Mouse (Mus musculus) telencephalon, adult 2 months (tissue): ENCODE results near the gene Ccdc6.

Source experiments
- DNase-seq: peaks from one replicate; pipeline ENCODE4 v3.0.0-alpha.2; 2011; ENCODE audit warnings: low read depth, low spot score

Ccdc6 gene

DNA sequence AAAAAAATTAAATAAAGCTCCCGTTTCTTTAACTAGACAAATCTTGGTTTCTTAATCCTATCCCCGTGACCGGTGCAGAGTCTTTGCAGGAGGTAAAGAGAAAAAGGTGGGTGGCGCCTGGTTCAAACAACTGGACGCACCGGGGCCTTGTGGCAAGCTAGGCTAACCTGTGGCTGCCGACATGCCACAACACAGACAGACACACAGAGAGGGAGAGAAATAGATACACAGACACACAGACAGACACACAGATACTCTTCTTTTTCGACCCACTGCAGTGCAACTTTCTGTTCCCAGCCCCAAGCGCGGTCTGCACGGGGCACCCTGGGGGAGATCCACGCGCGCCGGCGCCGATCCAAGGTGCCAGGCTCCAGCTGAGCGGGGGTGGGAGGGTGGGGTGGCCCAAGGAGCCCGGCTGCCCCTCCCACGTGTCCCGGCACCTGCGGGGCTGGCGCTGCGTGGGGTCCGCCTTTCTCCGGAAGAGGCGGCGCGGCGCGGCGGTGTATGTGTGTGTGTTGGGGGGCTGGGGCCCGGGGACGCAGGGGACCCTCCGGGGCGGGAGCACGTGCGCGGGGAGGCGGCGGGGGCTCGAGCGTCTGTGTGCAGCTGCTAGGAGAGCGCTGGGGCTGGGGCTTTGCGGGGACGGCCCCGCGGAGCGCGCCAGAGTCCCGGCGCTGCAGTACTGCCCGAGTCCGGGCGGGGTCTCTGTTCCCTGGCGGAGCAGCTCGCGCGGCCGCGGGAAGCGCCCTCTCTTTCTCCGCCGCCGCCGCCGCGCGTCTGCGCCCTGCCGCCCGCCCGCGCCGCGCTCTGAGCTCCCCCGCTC lies at the start of gene Ccdc6:
Gene Ccdc6, plus strand, starts transcription at position 756 of the 823 bp plus-strand sequence.
- DNase-seq = no peak

DNA sequence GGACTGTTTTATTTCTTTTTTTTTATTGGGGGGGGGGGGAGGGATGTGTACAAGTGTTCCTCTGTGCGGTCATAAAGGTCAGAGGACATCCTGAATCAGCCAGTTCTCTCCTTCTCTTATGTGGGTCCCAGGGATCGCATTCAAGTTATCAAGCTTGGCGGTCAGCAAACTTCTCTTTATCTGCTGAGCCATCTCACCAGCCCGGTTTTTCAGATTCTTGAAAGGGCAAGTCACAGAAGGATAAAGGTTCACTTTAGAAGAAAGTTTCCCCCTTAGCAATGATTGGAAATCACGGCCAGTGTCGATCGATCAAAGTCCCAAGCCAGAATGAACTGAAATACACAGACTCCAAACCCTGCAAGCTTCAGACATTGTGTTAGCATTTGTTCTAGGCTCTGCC lies 47.1 kb upstream of the Ccdc6 start:
- DNase-seq = no peak

DNA sequence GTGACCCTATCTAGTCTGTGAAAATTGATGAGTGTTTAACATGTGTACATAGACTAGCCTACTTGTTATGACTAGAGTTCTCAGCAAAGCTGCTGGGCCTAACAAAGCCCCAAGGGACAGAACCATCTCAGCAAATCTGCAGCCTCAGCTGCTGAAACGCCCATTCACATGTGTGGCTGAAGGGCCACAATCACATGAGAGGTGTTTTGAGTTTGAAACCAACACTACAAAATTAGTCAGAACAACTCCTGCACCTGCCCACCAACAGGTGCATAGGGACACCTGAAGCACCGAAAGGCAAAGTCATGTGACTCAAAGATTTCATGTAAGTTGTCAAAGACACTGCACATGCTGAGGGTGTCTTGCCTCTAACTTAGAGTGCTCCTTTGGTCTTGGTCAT lies 41.6 kb upstream of the Ccdc6 start:
- no peak for DNase-seq

DNA sequence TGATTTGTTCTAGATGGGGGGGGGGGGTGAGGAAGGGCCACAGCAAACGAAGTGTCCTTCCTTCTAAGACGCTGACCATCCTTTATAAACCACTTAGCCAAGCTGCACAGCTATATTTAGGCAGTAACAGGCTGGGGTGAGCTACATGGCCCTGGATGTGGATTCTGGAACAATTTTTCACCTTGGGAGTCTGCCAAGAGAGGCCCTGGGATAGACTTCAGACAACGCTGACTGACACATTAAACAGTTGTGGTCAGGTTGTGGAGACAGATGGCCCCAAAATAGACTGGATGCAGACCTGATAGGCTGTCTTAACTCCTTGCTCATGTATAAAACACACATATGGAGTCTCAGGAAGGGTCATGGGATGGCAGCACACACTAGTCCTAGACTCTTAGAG lies 39.9 kb upstream of the Ccdc6 start:
- DNase-seq = no peak

GRCm38 (mm10) chr10:70060021-70060688 lies 36.8 kb upstream of the Ccdc6 start:
- DNase-seq = no peak

DNA sequence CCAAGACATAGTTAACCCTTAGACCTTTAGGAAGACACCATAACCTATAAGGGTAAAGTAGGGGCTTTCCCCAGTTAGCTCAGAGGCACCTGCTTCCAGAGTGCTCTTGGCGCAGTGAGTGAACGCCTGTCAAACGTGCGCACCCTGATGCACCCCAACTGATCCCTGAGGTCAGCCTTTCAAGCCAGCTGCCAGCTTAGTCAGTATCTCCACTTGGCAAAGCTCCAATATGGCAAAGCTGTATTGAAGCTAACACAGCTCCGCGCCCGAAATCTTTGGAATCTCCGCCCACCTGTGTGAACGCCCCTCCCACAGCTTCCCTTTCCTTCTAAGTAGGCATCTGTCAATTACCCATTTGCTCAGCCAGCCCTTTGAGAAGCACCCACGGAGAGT lies 36.2 kb upstream of the Ccdc6 start:
- DNase-seq = no peak

DNA sequence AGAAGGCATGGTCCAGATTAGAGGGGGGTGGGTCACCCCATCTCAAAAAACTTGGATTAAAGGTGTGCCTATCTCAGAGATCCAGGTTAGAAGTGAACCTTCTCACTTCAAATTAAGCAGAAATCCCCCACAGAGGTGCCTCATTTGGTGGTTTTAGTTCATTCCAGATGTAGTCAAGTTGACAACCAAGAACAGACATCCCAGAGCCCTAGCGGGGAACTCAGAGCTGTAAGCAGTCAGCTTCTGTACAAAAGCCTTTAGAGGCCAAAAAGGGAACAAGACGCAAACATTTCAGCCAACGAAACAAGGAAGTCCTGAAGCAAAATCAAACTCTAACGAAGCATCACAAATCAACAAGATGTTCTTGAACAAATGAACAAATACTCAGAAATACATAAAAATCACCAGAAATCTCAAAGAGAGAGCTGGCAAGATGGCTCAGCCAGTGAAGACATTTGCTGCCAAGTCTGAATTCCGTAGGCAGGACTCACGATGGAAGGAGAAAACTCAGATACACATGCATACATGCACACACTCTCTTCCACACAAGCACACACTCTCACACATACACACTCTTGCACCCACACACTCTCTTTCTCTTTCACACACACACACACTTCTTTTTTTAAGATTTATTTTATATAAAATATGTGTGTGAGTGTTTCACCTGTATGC lies 32.9 kb upstream of the Ccdc6 start:
- no peak for DNase-seq

DNA sequence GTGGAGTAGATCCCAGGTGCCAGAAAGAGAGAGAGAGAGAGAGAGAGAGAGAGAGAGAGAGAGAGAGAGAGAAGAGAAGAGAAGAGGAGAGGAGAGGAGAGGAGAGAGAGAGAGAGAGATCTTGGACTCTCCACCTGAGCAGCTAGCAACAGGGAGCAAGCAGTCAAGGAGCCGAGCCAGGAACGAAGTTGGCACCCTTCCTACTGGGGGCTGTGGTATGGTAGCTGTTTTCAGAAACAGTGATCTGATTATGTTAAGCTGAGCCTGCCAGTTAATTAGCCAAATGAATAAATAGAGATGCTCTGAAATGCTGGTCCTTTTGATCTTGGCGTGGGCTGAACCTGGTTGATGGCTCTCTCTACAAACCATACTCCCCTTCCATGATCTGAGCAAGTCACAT lies 31.7 kb upstream of the Ccdc6 start:
- no peak for DNase-seq

- no peak for DNase-seq
Observed at GRCm38 (mm10) chr10:70066497-70067168, 30.3 kb upstream of the Ccdc6 start.

DNA sequence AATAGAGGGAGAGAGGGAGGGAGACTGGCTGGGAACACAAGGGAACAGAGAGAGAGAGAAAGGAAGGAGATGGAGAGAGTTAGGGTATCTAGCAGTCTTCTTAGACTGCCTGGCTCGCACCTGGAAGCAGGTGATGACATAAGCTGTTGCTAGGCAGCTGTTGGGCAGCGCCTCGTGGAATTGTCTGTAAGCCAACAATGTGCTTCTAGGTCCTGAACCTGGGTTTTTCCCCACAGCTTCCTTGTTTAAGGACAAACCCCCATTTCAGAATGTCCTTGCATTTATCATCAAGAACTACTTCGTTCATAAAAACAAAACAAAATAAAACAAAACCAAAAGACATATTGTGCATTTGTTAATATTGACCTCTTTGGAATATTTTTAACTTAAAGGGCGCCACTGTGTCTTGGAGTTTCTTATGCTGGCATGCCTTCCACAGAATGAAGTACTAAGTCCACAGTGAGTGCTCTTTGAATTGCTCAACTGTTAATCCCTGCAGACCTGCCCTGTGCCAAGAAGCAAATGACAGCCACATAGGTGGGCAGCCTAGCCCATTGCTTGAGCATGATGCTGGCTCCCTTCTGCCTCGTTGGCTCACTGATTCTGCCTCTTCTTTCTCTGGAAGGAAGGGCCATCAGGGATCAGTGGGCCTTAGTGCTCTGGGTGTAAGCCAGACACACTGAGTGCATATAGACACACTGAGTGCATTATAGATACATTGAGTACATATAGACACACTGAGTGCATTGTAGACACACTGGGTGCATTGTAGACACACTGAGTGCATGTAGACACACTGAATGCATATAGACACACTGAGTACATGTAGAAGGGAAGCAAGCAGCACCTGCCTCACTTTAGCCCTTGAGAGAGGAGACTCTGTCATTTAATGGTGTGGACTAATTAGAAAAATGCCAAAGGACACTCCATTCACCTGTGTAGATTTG lies 29.5 kb upstream of the Ccdc6 start:
- no peak for DNase-seq

- no peak for DNase-seq
Observed at GRCm38 (mm10) chr10:70069321-70069720, 27.6 kb upstream of the Ccdc6 start.

DNA sequence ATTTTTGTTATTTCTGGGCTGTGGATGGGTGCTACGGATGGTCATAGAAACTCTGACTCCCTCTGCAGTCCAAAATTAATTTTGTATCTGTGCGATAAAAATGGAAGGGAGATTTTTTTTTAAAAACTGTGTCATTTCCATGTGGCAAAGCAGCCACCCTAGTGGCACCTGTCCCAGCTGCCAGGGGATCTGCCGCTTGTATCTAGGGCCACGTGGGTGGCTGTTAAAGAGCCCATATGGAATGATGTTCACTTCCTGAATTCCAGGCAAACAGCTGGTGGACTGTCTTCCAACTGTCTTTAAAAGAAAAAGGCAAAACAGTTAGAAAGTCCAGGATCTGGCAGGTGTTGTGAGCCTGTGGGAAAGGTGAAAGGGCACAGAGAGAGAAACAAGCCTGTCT lies 25.6 kb upstream of the Ccdc6 start:
- peak; percentile 72 for DNase-seq

GRCm38 (mm10) chr10:70077452-70077851 lies 19.5 kb upstream of the Ccdc6 start:
- no peak for DNase-seq

GRCm38 (mm10) chr10:70080908-70081307 lies 16.0 kb upstream of the Ccdc6 start:
- no peak for DNase-seq

- no peak for DNase-seq
Observed at GRCm38 (mm10) chr10:70081564-70082175, 15.3 kb upstream of the Ccdc6 start.

DNA sequence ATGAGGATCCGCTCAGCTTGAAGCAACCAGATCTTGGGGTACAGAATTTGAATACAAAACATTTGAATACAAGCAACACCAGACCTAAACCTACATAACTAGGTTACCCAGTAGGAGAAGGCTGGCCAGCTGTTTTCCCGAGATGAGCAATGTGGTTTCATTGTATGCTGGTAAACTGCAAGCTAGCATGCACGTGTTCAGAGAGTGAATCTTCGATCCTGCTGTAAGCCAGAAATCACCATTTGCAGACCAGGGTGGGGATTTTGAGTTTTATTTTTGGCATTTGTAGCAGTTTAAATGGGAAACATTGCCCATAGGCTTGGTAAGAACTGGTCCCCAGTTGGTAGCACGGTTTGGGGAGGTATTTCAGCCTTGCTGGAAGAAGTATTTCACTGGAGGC lies 13.7 kb upstream of the Ccdc6 start:
- no peak for DNase-seq

GRCm38 (mm10) chr10:70085256-70085961 lies 11.5 kb upstream of the Ccdc6 start:
- DNase-seq = no peak

DNA sequence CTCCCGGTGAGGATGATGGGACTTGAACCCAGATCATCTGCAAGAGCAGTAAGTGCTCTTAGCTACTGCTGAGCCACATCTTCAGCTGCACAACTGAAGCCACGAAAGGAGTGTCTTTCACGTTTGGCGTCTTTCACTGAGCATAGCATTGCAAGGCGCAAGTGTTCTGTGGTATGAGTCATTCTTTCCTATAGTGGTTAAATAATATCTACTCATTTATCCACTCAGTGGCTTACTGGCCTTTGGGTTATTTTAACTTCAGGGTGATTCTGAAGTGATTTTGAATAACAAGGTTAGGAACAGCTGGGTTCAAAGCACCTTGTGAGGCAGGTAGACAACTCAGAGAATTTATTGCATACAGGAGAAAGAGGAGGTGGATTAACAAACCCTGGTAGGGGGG lies 8.1 kb upstream of the Ccdc6 start:
- no peak for DNase-seq

GRCm38 (mm10) chr10:70091876-70092462 lies 5.0 kb upstream of the Ccdc6 start:
- DNase-seq = no peak

DNA sequence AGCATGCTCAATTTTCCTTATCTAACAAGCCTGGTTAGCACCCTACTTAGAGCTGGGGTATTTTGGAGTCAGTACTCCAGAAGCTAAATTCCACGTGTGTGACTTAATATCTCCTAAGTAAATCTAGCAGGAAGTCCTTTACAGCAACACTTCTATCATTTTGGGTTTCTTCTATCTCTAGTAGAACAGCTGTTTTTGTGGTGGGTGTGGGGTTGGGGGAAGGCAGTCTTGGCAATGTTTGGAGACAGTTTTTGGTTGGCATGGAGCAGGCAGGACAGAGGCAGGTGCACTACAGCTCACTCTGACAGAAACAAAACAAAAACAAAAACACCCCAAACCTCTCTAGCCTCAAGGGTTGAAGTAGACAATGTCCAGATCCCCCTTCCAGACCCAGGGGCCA lies 3.1 kb upstream of the Ccdc6 start:
- DNase-seq = no peak
